Mouse (Mus musculus) cerebellum, adult 8-10 months (tissue): ENCODE measurements around the gene Hook2.

Source experiments
- DNase-seq: peaks from one replicate; pipeline ENCODE4 v3.0.0; 2022

The Hook2 gene

DNA sequence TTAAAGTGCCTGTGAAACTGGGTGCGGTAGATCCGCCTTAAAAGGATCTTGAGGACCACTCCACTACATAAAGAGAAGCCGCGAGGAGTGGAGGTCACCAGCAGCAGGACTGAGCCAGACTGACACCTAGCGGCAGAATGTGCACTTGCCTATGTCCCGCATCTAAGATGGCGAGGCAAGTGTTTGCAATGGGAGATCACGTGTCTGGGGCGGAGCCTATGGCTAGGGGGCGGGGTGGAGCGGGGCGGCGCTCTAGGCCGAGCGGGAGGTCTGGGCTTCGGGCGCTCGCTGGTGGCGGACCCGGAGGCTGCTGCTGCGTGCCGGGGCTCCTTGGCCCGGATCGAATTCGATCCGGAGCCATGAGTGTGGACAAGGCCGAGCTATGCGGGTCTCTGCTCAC lies at the start of gene Hook2:
Gene Hook2 (plus strand): TSS at position 255 of the 400 bp plus-strand sequence.
- peak; percentile 96 for DNase-seq

DNA sequence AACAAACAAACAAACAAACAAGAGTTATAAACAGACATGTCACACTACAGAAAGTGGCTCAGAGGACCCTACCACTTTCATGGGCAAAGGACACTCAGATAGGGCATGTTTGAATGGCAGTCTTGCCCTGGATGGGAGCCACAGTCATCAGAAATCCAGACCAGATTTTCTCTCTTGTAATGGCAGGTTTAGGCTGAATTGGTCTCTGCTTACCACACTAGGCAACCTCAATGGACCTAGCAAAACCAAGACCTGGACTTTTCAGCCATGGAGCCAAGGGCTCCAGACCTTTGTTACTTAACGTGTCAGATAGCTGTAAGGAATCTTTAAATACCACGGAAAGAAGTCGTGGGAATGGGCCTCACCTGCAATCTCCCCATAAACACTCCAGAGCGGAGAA lies 46.7 kb upstream of the Hook2 start:
- no peak for DNase-seq

DNA sequence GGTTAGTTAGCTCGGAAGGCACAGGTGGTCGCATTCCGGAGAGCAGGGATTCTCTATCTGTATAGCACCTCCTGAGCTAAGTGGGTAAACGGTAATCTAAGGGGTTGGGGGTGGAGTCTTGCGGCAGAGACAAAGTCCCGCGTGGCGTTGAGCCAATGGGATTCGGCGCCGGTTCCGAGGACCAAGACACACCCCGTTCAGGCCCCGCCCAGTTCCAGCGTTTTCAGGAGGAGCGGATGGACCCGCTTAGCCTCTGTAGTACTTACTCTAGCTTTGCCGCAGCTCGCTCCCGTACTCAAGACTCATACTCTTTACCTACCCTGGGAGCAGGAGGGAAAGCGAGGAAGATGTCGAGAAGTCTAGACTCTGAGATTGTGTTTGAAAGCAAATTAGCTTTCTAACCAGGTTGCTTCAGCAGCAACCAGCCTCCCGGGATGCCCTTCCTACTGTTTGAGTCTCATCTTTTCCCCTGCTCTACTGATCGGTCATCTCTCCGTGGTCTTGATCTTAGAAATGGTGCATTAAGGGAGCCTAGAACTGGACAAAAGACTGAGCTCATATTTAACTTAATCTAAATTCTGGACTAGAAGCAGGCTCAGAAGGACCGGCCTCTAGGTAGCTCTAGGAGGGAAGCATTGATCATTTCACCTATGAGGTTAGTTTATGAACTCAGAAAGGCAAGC lies 45.8 kb upstream of the Hook2 start:
- peak; percentile 77 for DNase-seq

DNA sequence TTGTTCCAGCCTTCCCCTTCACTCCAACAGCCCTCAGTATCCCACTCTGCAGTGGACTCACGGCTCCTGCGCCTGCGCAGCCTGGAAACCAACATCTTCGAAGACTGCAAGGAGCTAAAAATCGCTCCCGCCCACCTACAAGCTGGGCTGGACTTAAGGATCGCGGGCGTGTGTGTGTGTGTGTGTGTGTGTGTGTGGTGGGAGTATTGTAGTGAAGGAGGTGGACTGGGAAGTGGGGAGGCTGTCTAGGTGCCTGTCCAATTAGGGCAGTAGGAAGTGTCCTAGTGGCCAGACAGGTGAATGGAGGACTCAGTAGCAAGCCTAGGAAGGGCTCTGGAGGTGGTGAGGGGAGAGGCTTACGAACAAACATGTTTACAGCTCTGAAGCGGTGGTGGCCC lies 45.2 kb upstream of the Hook2 start:
- DNase-seq, result peak; percentile 47

DNA sequence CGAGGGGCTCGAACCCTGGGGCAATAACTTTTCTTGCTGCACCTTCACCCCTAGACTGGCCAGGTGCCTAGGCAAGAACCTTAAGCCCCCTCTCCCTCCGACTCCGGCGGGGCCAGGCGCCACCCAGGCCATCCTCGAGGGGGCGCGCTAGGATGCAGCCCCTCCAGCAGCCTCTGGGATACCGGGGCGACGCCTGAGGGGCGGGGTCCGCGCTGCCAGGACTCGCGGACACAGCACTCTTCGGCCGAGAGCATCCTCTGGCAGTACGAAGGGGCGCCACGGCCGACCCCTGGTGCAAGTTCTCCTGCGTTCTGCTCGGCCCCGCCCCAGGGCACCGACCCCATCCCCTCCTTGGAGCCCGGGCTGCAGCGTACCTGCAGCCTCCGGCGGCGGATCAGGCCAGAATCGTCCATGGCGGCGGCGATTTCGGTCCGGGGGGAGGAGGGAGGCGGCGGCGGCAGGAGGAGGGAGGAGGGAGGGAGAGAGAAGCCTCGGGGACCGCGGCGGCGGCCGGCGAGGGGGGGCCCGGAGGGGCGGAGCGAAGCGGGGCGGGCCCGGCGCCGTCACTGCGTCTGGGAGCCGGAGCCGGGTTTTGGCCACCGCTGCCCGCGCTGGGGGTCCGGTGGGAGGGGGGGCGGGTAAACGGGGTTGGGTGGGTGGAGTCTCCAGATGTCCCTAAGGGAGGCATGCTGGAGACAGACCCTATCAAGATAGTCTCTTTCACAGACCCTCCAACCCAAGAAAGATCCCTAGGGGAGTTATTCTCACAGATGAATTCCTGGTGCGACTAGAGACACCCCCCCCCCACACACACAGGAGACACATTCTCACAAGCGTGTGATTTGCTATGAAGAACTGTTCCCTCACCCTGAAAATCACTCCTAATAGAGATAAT lies 44.5 kb upstream of the Hook2 start:
- DNase-seq, result peak; percentile 77

DNA sequence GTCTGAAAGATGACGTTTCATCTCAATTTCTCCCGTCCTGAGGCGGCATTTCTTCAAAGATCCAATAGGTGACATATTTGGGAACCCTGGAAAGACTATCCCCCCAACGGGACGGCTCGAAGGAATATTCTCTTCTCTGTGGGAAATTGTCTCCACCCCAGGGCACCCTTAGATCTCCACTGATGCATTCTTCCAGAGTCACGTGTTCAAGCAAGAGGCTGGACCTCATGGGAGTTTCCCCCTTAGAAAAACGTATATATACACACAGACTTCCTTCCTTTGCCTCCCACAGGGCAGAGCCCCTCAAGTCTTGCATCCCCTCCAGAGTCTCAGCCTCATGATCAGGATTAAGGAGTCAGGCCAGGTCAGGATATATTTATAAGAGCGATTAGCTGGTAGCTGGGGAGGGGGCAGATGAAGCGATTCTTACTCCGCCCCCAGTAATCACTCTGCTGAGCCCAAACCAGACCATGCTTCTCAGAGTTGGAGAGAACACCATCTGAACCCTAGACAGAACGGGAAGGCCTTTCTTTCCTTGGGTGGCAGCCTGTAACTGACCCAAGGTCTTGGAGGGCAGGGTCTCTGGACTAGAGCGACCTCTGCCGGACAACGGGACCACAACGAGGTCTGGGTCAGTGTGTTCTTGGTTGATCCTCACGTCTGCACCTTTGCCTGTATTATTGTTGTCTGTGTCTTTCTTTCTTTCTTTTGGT lies 43.7 kb upstream of the Hook2 start, which contains the start of gene Rtbdn:
Gene Rtbdn (plus strand): TSS at position 464 of the 713 bp plus-strand sequence.
- DNase-seq, result peak; percentile 74

DNA sequence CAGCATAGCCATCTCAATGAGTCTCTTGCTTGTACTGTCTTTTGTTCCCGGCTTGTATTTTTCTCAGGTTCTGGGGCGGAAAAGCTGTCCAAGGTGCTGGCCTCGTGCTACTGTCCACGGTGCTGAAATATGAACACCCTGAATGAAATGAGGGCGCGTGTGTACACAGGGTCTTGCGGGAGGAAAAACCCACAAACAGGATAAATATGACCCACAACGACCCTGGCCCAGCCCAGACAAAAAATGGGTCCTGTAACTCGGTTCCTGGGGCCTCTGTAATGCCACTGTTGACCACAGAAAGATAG lies 43.2 kb upstream of the Hook2 start:
- no peak for DNase-seq

DNA sequence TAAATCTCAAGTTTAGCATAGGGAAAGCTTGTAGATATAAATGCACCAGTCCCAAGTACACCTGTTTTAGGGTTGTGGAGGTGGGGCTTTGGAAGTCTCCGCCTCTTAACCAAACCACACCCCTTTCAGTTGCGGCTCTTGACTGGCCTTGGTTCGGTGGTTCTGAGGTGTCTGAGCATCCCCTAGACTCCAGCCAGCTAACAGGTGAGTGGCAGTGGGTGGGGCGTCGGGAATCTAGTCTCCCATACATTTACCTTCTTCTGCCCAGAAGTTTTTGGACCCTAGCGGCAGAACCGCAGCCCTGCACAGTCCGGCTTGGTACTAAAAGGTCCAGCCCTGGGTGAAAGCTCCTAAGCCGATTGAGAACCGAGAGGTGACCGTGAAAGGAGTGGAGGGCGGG lies 40.6 kb upstream of the Hook2 start:
- no peak for DNase-seq

DNA sequence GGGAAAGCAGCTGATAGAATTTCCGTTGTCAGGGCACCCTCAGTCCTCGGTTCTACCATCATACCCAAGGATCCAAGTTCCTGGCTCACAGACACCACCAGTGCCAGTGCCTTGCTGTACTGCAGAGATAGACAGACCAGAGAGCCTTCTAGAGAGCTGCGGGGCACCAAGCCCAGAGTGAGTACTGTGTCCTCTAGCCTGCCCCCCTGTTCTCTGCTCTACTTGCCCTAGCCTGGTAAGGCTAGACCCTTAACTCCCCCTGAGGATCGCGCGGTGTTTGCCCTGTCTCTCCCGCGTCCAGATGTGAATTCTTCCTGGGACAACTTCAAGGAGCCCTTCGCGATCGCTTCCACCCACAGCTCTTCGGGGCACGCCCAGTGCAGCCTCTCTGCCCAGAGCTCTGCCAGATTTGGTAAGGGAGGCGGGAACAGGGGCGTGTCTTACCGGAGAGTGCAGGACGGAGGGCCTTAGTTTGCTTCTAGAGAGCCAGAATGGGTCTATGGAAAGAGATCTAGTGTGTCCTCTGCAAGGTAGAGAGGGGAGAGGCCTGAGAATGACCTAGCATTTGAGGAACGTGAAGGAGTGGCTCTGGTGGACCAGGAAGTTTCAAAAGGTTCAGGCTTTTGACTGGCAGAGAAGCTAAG lies 37.7 kb upstream of the Hook2 start:
- DNase-seq, result no peak

DNA sequence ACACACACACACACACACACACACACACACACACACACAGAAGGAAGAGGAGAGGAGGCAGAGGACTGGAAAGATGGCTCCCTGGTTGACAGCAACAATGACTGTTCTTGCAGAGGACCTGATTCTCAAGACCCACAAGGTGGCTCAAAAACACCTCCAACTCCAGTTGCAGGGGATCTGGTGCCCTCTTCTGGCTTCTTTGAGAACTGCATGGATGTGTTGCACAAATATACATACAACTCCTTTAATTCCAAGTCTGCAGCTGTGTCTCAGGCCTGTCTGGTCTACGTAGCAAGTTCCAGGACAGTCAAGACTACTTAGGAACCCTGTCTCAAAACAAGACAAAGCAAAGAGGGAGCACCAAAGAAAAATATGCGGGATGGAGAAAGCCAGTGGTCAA lies 33.6 kb upstream of the Hook2 start:
- DNase-seq, result peak; percentile 82

DNA sequence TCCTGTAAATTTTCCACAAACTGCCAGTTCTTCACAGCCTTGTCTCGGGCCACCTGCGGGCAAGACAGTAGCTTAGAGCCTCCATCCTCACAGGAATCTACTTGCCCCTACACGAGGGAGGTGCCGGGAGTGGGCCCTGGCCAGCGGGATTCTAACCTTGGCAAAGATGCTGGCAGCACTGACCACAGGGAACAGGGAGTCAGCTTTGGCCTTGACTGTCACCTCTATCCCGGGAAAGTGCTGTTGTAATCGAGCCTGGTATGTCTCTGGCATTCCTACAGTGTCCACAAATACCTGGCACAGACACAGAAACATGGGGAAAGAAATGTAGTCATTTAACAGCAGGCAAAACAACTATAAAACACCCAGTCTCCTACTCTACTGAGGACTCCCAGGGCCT lies 30.6 kb upstream of the Hook2 start:
- DNase-seq, result no peak

DNA sequence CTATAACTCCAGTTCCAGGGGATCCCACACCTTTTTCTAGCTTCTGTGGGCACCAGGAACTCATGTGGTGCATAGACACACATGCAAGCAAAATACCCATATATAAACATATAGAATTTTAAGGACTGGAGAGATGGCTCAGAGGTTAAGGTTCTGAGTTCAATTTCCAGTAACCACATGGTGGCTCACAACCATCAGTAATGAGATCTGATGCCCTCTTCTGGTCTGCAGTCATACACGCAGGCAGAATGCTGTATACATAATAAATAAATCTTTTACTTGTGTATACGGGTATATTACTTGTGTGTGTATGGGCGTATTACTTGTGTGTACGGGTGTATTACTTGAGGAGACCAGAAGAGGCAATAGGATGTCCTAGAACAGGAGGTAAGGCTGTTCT lies 26.5 kb upstream of the Hook2 start:
- no peak for DNase-seq

DNA sequence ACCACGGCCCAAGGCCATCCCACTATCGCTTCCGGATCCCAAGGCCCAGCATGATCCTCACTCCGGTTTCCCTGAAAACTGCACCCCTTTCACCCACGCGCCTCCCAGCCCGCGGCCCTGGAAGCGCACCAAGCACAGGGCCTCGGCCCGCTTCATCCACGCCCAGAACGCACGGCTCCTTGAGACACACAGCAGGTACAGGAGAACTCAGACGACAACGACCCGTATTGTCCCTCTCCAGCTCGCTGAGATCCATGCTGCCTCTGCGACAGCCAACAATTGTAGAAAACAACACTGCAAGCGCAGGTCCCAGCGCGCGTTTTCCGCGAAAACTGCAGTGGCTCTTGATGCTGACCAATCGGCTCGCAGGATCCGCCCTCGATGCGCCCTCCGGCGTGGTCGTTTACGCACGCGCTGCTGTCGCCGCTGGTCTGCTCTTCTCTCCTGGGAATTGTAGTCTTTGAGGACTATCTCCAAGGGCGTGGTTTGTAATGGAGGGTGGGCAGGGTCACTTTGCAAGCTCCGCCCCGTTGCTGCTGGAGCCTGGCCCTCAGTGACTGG lies 24.6 kb upstream of the Hook2 start:
- DNase-seq, result peak; percentile 88

DNA sequence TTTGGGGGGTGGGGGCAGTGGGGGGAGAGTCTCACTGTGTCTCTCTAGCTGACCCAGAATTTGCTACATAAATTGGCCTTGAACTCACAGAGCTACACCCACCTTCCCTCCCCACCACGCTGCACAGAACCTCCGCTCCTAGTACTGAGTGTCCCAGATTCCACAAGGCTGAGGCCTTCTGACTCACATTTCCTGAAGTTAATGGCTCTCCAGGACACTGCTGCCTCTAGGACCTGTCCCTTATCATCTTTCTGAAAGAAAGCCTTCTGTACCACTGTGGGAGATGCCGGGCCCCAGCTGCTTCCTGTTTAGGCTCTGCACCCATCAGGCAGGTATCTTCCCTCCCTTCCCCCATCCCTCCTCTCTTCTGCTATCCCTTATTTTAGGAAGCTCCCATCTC lies 23.8 kb upstream of the Hook2 start:
- peak; percentile 32 for DNase-seq

DNA sequence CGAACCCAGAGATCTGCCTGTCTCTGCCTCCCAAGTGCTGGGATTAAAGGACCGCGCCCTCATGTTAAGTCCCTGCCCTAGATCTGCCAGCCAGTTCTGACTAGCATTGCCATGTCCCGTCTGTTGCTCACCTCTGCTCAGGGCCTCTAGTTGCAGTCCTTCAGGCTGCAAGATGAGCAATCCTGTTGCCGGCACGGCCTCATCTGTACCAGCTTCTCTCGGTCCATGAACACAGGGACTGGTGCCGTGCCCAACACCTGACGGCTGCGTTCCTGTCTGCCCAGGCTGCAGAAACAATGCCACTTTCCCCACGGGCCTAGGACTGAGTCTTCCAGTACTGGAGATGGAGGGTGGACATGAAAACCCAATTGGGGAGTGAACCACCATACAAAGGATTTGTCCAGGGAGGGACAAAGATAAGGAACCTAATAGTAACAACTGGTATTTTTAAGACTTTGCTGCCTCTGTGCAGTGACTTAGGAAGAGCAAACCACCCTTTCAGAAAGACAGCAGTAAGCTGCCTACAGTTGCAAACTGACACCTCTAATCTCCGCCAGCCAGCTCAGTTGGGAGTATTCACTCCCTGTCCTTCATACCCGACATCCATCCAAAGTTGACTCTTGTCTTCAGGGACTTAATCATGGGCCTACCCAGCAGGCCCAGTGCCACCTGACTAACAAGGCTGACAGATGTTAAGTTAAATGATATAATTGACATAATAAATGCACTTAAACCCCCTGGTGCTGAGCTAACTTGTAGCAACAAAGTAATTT lies 22.7 kb upstream of the Hook2 start:
- DNase-seq, result no peak

DNA sequence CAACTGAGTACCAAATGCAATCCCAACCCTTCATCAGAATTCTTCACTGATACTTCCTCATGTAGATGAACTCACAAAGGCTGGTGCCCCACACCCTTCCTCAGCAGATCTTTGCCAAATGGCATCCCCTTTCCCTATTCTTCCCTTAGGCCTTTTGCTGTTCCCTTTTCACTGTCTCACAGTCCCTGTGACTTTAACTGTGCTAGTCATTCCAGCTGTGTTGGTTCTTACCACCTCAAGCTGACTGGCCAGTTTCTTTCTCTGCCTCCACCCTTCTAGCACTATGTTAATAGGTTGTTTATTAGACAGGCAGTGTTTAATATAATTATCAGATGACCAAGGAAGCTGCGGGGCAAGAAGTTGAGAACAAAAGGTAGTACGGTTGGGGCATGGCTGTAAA lies 21.8 kb upstream of the Hook2 start:
- DNase-seq, result peak; percentile 27

DNA sequence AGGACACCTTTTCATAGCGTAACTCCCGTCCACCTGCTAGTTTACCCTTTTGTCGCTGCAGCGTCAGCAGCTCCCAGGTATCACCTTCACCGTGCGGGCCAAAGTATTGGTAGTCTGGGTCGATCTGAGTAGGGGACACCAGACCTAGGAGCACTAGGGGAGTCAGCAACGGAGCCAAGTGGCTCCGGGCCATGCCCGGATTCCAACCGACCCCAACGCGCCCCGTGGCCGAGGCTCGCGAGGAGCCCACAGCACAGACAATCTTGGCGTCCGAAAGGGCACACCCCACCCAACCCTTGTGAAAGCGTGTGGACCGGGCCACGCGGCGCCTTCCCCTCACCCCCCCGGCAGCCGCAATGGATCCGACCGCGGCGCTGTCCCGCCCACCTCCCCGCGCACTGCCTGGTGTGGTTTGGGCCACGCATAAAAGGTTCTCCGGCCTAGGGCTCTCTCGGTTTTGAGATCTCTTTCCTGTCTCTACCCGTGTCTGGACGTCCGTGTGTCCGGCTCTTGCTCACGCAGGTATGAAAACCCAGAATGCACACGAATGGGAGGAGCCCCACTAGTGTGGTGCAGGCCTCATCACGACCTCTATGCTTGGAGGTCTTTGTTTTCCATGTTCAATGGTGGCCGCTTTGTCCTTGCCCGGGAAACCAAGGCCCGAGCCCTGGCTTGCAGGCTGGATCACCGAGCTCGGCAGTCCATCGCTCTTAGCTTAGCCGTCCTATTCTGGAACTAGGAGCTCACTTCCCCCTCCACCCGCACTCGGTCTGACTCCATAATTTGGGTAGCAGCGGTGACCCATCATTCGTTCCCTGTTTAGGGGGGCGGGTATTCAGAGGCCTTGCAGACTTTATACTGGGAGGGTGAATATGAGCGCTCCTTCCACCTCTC lies 20.9 kb upstream of the Hook2 start, which contains the start of the genes Gm49661, Prdx2 and Rnaseh2a:
Gene Gm49661 (minus strand): TSS at position 193 of the 894 bp plus-strand sequence.
Gene Prdx2 (plus strand): TSS at position 347 of the 894 bp plus-strand sequence.
Gene Rnaseh2a (minus strand): TSS at position 527 of the 894 bp plus-strand sequence.
- peak; percentile 70 for DNase-seq

DNA sequence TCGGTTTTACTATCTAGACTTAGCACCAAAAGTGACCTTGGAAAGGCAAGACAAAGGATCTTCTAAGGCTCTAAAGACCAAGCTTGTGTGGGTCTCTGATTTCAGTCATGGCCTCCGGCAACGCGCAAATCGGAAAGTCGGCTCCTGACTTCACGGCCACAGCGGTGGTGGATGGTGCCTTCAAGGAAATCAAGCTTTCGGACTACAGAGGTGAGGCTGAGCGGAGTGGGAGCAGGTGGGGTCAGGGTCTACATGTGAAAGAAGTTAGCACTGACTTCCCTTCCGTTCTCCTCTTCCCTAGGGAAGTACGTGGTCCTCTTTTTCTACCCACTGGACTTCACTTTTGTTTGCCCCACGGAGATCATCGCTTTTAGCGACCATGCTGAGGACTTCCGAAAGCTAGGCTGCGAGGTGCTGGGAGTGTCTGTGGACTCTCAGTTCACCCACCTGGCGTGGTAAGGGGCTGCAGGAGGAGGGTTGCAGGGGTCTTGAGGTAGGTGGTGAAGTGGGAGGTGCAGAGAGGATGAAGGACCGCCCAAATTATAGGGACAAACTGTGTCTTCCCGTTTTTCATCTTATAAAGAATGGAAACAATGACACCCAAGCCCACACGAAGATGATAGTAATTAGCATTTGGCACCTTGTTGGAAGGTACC lies 20.1 kb upstream of the Hook2 start:
- peak; percentile 25 for DNase-seq

DNA sequence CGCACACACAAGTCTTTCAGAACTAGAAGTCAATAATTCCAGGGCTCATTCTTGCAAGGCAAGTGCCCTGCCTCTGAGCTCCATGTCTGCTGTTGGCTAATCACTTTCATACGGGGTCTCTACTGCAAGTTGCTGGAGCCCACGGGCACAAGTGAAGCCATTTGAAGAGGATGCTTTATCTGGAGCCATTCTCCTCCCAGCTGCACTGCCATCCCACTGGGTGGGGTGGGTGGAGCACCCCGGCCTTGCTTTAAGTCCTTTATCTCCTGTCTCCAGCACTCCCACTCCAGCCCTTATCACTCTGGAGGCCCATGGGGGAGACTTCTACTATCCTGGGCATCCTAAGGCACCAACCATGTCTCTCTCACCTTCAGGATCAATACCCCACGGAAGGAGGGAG lies 19.5 kb upstream of the Hook2 start:
- DNase-seq, result peak; percentile 19

DNA sequence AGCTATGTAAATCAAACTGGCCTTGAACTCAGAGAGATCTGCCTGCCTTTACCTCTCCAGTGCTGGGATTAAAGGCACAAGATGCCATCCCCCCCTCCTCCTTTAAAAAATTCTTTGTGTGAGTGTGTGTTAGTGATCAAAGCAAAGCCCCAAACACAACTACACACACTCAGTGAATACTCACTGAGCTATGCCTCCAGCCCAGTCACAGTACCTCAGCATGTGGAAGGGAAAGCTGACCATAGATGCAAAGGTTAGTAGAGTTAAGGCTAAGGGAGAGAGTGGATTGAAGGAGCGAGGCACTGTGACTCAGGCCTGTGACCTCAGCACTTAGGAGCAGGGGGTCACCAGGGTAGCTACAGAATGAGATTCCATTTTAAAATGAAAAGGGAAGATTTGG lies 17.3 kb upstream of the Hook2 start:
- DNase-seq, result no peak
